Mouse (Mus musculus) monocyte, adult 5-6 weeks (primary cell): ENCODE results near the gene Olfr608. TPM values are rescaled to one million over a fixed set of nuclear protein-coding genes. Genes with fewer than 3 reads are reported as not detected.
"Not testable (repeated sequence)": the region's sequence is repeated elsewhere in the genome, so short reads cannot be mapped to it uniquely, and the experiment has no call there.

ENCODE experiments used
- ATAC-seq: fragments of 153-309, 156-312 bp; replicated peaks from 2 replicates; pipeline ENCODE4 v1.8.0; 2017; ENCODE audit warnings: mild to moderate bottlenecking; ENCODE audit not compliant: low TSS enrichment, insufficient number of reproducible peaks, severe bottlenecking, poor library complexity, low FRiP score
- total RNA-seq: library from RNA; stranded (forward); fragments of 200-1000, 200-491, 200-594 nt; gene quantifications from 3 replicates; pipeline ENCODE4 v1.2.3, GENCODE M21; 2017

Olfr608 gene
- not detected in 3 replicates for total RNA-seq

- ATAC-seq, result no peak
These were observed at the start of gene Olfr608 for GRCm38 (mm10) chr7:103469577-103469976. Olfr608 (plus strand) TSS chr7:103469877.

- no peak for ATAC-seq
These were observed 24.3 kb upstream of the Olfr608 start, which contains the start of gene Olfr605 for GRCm38 (mm10) chr7:103445339-103445738. Olfr605 (minus strand) TSS chr7:103445439.

- no peak for ATAC-seq
These were observed 20.9 kb upstream of the Olfr608 start, which contains the start of gene Olfr606 for GRCm38 (mm10) chr7:103448746-103449145. Olfr606 (plus strand) TSS chr7:103449046.

- no peak for ATAC-seq
These were observed 9.1 kb upstream of the Olfr608 start for GRCm38 (mm10) chr7:103460590-103460989.

GRCm38 (mm10) chr7:103477106-103477505 is 7.4 kb downstream of the Olfr608 start:
- not testable (repeated sequence) for ATAC-seq

GRCm38 (mm10) chr7:103497962-103498361 is 28.3 kb downstream of the Olfr608 start, which contains the start of gene Olfr609:
Olfr609 (minus strand) TSS chr7:103498062.
- ATAC-seq, result no peak

- no peak for ATAC-seq
These were observed 42.3 kb downstream of the Olfr608 start, which contains the start of gene Olfr610 for GRCm38 (mm10) chr7:103512022-103512421. Olfr610 (minus strand) TSS chr7:103512122.

GRCm38 (mm10) chr7:103520746-103521145 is 51.1 kb downstream of the Olfr608 start, which contains the start of gene Olfr611:
Olfr611 (minus strand) TSS chr7:103520846.
- ATAC-seq, result not testable (repeated sequence)

Other genes with a start within 250 kb of the Olfr608 start
- not detected in 3 replicates for gene Usp17ld, start 217.4 kb upstream of the Olfr608 start, total RNA-seq
- not detected in 3 replicates for gene Olfr596, start 164.2 kb upstream of the Olfr608 start, total RNA-seq
- not detected in 3 replicates for gene Olfr597, start 153.6 kb upstream of the Olfr608 start, total RNA-seq
- gene Olfr598, start 146.3 kb upstream of the Olfr608 start, total RNA-seq, result not detected in 3 replicates
- not detected in 3 replicates for gene Olfr599, start 134.0 kb upstream of the Olfr608 start, total RNA-seq
- gene Olfr600, start 120.2 kb upstream of the Olfr608 start, total RNA-seq, result not detected in 3 replicates
- not detected in 3 replicates for gene Olfr601, start 107.2 kb upstream of the Olfr608 start, total RNA-seq
- not detected in 3 replicates for gene Olfr603, start 83.7 kb upstream of the Olfr608 start, total RNA-seq
- not detected in 3 replicates for gene Usp17lc, start 54.8 kb upstream of the Olfr608 start, total RNA-seq
- gene Olfr605, start 24.4 kb upstream of the Olfr608 start, total RNA-seq, result not detected in 3 replicates
- not detected in 3 replicates for gene Olfr606, start 20.8 kb upstream of the Olfr608 start, total RNA-seq
- not detected in 3 replicates for gene Olfr607, start 5.7 kb upstream of the Olfr608 start, total RNA-seq
- not detected in 3 replicates for gene Olfr609, start 28.2 kb downstream of the Olfr608 start, total RNA-seq
- gene Olfr610, start 42.2 kb downstream of the Olfr608 start, total RNA-seq, result not detected in 3 replicates
- gene Olfr611, start 51.0 kb downstream of the Olfr608 start, total RNA-seq, result not detected in 3 replicates
- not detected in 3 replicates for gene Olfr612, start 72.8 kb downstream of the Olfr608 start, total RNA-seq
- gene Olfr613, start 78.2 kb downstream of the Olfr608 start, total RNA-seq, result not detected in 3 replicates
- not detected in 3 replicates for gene Olfr615, start 86.2 kb downstream of the Olfr608 start, total RNA-seq
- gene Olfr616, start 99.3 kb downstream of the Olfr608 start, total RNA-seq, result not detected in 3 replicates
- not detected in 3 replicates for gene Olfr617, start 103.2 kb downstream of the Olfr608 start, total RNA-seq
- not detected in 3 replicates for gene Olfr618, start 120.2 kb downstream of the Olfr608 start, total RNA-seq
- gene Olfr619, start 130.7 kb downstream of the Olfr608 start, total RNA-seq, result not detected in 3 replicates
- gene Olfr620, start 142.7 kb downstream of the Olfr608 start, total RNA-seq, result not detected in 3 replicates
- gene Olfr622, start 172.8 kb downstream of the Olfr608 start, total RNA-seq, result not detected in 3 replicates
- gene Olfr623, start 193.8 kb downstream of the Olfr608 start, total RNA-seq, result not detected in 3 replicates
- not detected in 3 replicates for gene Olfr624, start 201.3 kb downstream of the Olfr608 start, total RNA-seq
- not detected in 3 replicates for gene Olfr625-ps1, start 212.8 kb downstream of the Olfr608 start, total RNA-seq
- not detected in 3 replicates for gene Olfr243, start 244.8 kb downstream of the Olfr608 start, total RNA-seq